Mouse (Mus musculus) liver, adult 2 months (tissue): ENCODE measurements around the gene Fbxl13. TPM values are rescaled to one million over a fixed set of nuclear protein-coding genes. Genes with fewer than 3 reads are reported as not detected.

Experiments used
- DNase-seq: peaks from one replicate; pipeline ENCODE4 v3.0.0-alpha.2; 2011; ENCODE audit warnings: low read depth, low spot score; ENCODE audit errors: extremely low read depth
- H3K27ac ChIP-seq: fragments of 200-500 bp; replicated peaks from 2 replicates; pipeline ENCODE4 v1.5.1; 2012; ENCODE audit warnings: low read depth, mild to moderate bottlenecking, control low read depth, inconsistent platforms, low read length; ENCODE audit not compliant: insufficient read depth
- H3K27me3 ChIP-seq: fragments of 200-500 bp; 2 replicates; pipeline ENCODE4 v1.6.1; 2012; ENCODE audit warnings: mild to moderate bottlenecking, moderate library complexity, low read length, inconsistent platforms; ENCODE audit not compliant: control insufficient read depth, insufficient read depth
- H3K36me3 ChIP-seq: fragments of 200-500 bp; 2 replicates; pipeline ENCODE4 v1.6.1; 2012; ENCODE audit warnings: low read length, inconsistent platforms; ENCODE audit not compliant: control insufficient read depth, insufficient read depth
- H3K4me1 ChIP-seq: fragments of 200-500 bp; 2 replicates; pipeline ENCODE4 v1.6.1; 2011; ENCODE audit warnings: low read length; ENCODE audit not compliant: control insufficient read depth, insufficient read depth
- H3K4me3 ChIP-seq: fragments of 200-500 bp; 2 replicates; pipeline ENCODE4 v1.5.1; 2011; ENCODE audit warnings: low read depth, mild to moderate bottlenecking, control low read depth, low read length, moderate library complexity; ENCODE audit not compliant: insufficient read depth
- H3K79me2 ChIP-seq: fragments of 200-500 bp; 2 replicates; pipeline ENCODE4 v1.6.1; 2012; ENCODE audit warnings: inconsistent platforms, mild to moderate bottlenecking, low read length, moderate library complexity; ENCODE audit not compliant: control insufficient read depth, insufficient read depth
- H3K9ac ChIP-seq: fragments of 200-500 bp; 2 replicates; pipeline ENCODE4 v1.6.1; 2012; ENCODE audit warnings: low read depth, mild to moderate bottlenecking, control low read depth, inconsistent platforms, low read length
- CTCF ChIP-seq: fragments of 200-500 bp; IDR thresholded peaks from 2 replicates; pipeline ENCODE4 v1.5.1; 2011; ENCODE audit warnings: low read depth, low read length, control low read depth
- POLR2A ChIP-seq: fragments of 200-500 bp; IDR thresholded peaks from 2 replicates; pipeline ENCODE4 v1.6.1; 2011; ENCODE audit warnings: low read length, control low read depth; ENCODE audit not compliant: insufficient read depth; ENCODE audit errors: extremely low read depth
- WGBS: fragments of 180-500 bp; shearing (Covaris S2); methylation state at CpG from one replicate; pipeline ENCODE4 v1.1.7; 2018; 5-methylcytosine and 5-hydroxymethylcytosine counted together
- polyA plus RNA-seq: library from polyadenylated mRNA; depleted of rRNA; stranded (reverse); fragments of >200 nt; gene quantifications from 2 replicates; pipeline ENCODE4 v1.2.3, GENCODE M21; 2012
- total RNA-seq: library from RNA; depleted of rRNA; stranded (reverse); fragments of >200 nt; gene quantifications from 2 replicates; pipeline ENCODE4 v1.2.3, GENCODE M21; 2014

The Fbxl13 gene
- total and polyA plus RNA-seq, 2 experiments = under 0.01 TPM; not detected in 1

- WGBS = 90% methylated on average over 12 of the region's 12 CpGs
- no peak overlapping the region for H3K4me3 ChIP-seq
- H3K27me3 ChIP-seq = no peaks in the 10 kb centered on the region
- no peak overlapping the region for H3K27ac ChIP-seq
- no peak for TF ChIP-seq POLR2A
- TF ChIP-seq CTCF = no peak
- no peaks in the 10 kb centered on the region for H3K4me1 ChIP-seq
- no peak for DNase-seq
- H3K79me2 ChIP-seq = no peaks in the 10 kb centered on the region
- no peak overlapping the region for H3K9ac ChIP-seq
- H3K36me3 ChIP-seq = no peaks in the 10 kb centered on the region
Observed at GRCm38 (mm10) chr5:21675019-21675418, 29.6 kb upstream of the Fbxl13 start.

- H3K9ac ChIP-seq = no peak overlapping the region
- no peak for DNase-seq
- TF ChIP-seq POLR2A = no peak
- no peak for TF ChIP-seq CTCF
- H3K27ac ChIP-seq = no peak overlapping the region
- 95% methylated on average over 9 of the region's 9 CpGs for WGBS
- H3K4me1 ChIP-seq = no peaks in the 10 kb centered on the region
- no peaks in the 10 kb centered on the region for H3K27me3 ChIP-seq
- no peaks in the 10 kb centered on the region for H3K36me3 ChIP-seq
- H3K79me2 ChIP-seq = no peaks in the 10 kb centered on the region
- H3K4me3 ChIP-seq = no peak overlapping the region
Observed at GRCm38 (mm10) chr5:21673742-21674141, 28.3 kb upstream of the Fbxl13 start.

GRCm38 (mm10) chr5:21672812-21673635, 27.6 kb upstream of the Fbxl13 start:
- TF ChIP-seq POLR2A = no peak
- TF ChIP-seq CTCF = no peak
- Histone ChIP-seq H3K27ac (no peak overlapping the region), H3K9ac (no peak overlapping the region), H3K4me3 (no peak overlapping the region), H3K4me1 (no peaks in the 10 kb centered on the region), H3K27me3 (no peaks in the 10 kb centered on the region), H3K79me2 (no peaks in the 10 kb centered on the region), H3K36me3 (no peaks in the 10 kb centered on the region)
- 50% methylated on average over 23 of the region's 23 CpGs for WGBS
- no peak for DNase-seq

- H3K36me3 ChIP-seq = no peaks in the 10 kb centered on the region
- no peaks in the 10 kb centered on the region for H3K4me1 ChIP-seq
- no peaks in the 10 kb centered on the region for H3K27me3 ChIP-seq
- no peak for DNase-seq
- no peak overlapping the region for H3K27ac ChIP-seq
- no peak overlapping the region for H3K9ac ChIP-seq
- 54% methylated on average over 2 of the region's 2 CpGs for WGBS
- H3K4me3 ChIP-seq = no peak overlapping the region
- TF ChIP-seq CTCF (no peak), POLR2A (no peak)
- no peaks in the 10 kb centered on the region for H3K79me2 ChIP-seq
Observed at GRCm38 (mm10) chr5:21669307-21669706, 23.9 kb upstream of the Fbxl13 start.

- Histone ChIP-seq H3K4me3 (no peak overlapping the region), H3K27ac (no peak overlapping the region), H3K27me3 (no peaks in the 10 kb centered on the region), H3K4me1 (no peaks in the 10 kb centered on the region), H3K9ac (no peak overlapping the region), H3K36me3 (no peaks in the 10 kb centered on the region), H3K79me2 (no peaks in the 10 kb centered on the region)
- no peak for TF ChIP-seq CTCF
- TF ChIP-seq POLR2A = no peak
- WGBS = 83% methylated on average over 8 of the region's 8 CpGs
- DNase-seq = no peak
Observed at GRCm38 (mm10) chr5:21667191-21668137, 22.0 kb upstream of the Fbxl13 start.

GRCm38 (mm10) chr5:21663081-21663480, 17.6 kb upstream of the Fbxl13 start:
- whole genome bisulfite sequencing = 95% methylated on average over 11 of the region's 11 CpGs
- TF ChIP-seq CTCF (no peak), POLR2A (no peak)
- Histone ChIP-seq H3K4me1 (no peaks in the 10 kb centered on the region), H3K9ac (no peak overlapping the region), H3K27ac (no peak overlapping the region), H3K36me3 (peaks cover 2% of the 10 kb centered on the region; the same call in 1 of the 2 replicates), H3K27me3 (no peaks in the 10 kb centered on the region), H3K79me2 (no peaks in the 10 kb centered on the region), H3K4me3 (no peak overlapping the region)
- no peak for DNase-seq
